8 mouse cellular contexts compared by ENCODE assay signal in genomic region chr9:35267146-35267975, GRCm38 (mm10). TPM values are rescaled to one million over a fixed set of nuclear protein-coding genes. Genes with fewer than 3 reads are reported as not detected.
DNase-seq lines count a peak whose midpoint lies in the region; ATAC-seq and TF ChIP-seq lines count a peak whose summit lies in the region.

Fam118b (minus strand) TSS chr9:35267805.
Rpusd4 (plus strand) TSS chr9:35267865.

- intact Hi-C loops in left cerebral cortex, adult 2 months (cut with DNase I): loop anchor here (2.0 kb wide), 1 partner anchor 57 kb away; the partner anchor contains the start of gene Foxred1

- H3K9me3 ChIP-seq in hindbrain, postnatal 0 days (ENCODE audit: low read length): no peaks in the 10 kb centered on the region

- under 1% methylated on average over 62 of the region's 62 CpGs for WGBS in hindbrain, postnatal 0 days

- H3K27me3 ChIP-seq in hindbrain, postnatal 0 days (ENCODE audit: insufficient read depth, low read length): no peaks in the 10 kb centered on the region

- peaks cover 1% of the 10 kb centered on the region; the same call in 1 of the 2 replicates for H3K36me3 ChIP-seq in hindbrain, postnatal 0 days (ENCODE audit: insufficient read depth, low read length)

- peak; percentile 96 for ATAC-seq in hindbrain, postnatal 0 days
- peak; percentile 90 for ATAC-seq in megakaryocyte, adult 5-6 weeks (ENCODE audit: poor library complexity, severe bottlenecking)

- H3K4me1 ChIP-seq in hindbrain, postnatal 0 days (ENCODE audit: insufficient read depth, low read length): peaks cover 6% of the 10 kb centered on the region; the same call in 1 of the 2 replicates

- peak within 1 kb of the TSS; percentile 80 for H3K4me2 ChIP-seq in hindbrain, postnatal 0 days (ENCODE audit: low read depth, low read length)

- no peak for TF ChIP-seq CTCF in hindbrain, postnatal 0 days (IDR thresholded peaks at IDR 0.05; ENCODE audit: low read depth)
- TF ChIP-seq CTCF in left cerebral cortex, adult 2 months (IDR thresholded peaks at IDR 0.05): no peak

- H3K27ac ChIP-seq in hindbrain, postnatal 0 days: peak within 1 kb of the TSS; percentile 80
- peak within 1 kb of the TSS; percentile 84 for H3K27ac ChIP-seq in left cerebral cortex, adult 2 months

- peak; percentile 92 for DNase-seq in T-cell, adult 2 months (ENCODE audit: low spot score)
- peak; percentile 91 to 94 for DNase-seq in cerebellum, postnatal 36 days
- DNase-seq in gastrocnemius, adult 18-20 months (ENCODE audit: low spot score): peak; percentile 90
- DNase-seq in hindbrain, postnatal 0 days (ENCODE audit: low spot score): peak; percentile 97
- peak; percentile 93 to 94 for DNase-seq in left cerebral cortex, adult 2 months (ENCODE audit: extremely low spot score in 1 of 2, low spot score in 2 of 2)
- peak; percentile 91 to 92 for DNase-seq in right cerebral cortex, adult 2 months (ENCODE audit: low spot score in 2 of 2)
- peak; percentile 93 for DNase-seq in urinary bladder, postnatal 14 days (ENCODE audit: low spot score)

- H3K4me3 ChIP-seq in hindbrain, postnatal 0 days (ENCODE audit: low read length): peak within 1 kb of the TSS; percentile 79
- peak within 1 kb of the TSS; percentile 91 for H3K4me3 ChIP-seq in left cerebral cortex, adult 2 months

- peak within 1 kb of the TSS; percentile 62 for H3K9ac ChIP-seq in hindbrain, postnatal 0 days (replicated peaks; ENCODE audit: low read length)

RNA-seq across cellular contexts. Expression of gene Fam118b, which starts in this region (rescaled TPM):
- total RNA-seq in gastrocnemius, adult 18-20 months (2021): 10 to 100 TPM; 22.6 to 28.3 TPM
- total RNA-seq in hindbrain, postnatal 0 days (2014; rRNA removed): 15.6 and 18.5 TPM in 2 replicates
- 34.6 and 34.7 TPM in 2 replicates for polyA plus RNA-seq in hindbrain, postnatal 0 days (2015; fragmentation: Nextera tagmentation; extraction: Ambion mirVana)
- total RNA-seq in left cerebral cortex, adult 2 months (2021): 10 to 100 TPM; 26.5 to 27.0 TPM
- total RNA-seq in megakaryocyte, adult 5-6 weeks (2015): 39.7 and 43.0 TPM in 2 replicates
- total RNA-seq in megakaryocyte, adult 5-6 weeks (2017): 17.8 and 21.1 TPM in 2 replicates

RNA-seq across cellular contexts. Expression of gene Rpusd4, which starts in this region (rescaled TPM):
- 1 to 10 TPM; 7.0 TPM for total RNA-seq in gastrocnemius, adult 18-20 months (2021)
- 7.5 and 11.3 TPM in 2 replicates for total RNA-seq in hindbrain, postnatal 0 days (2014; rRNA removed)
- 10.8 and 13.1 TPM in 2 replicates for polyA plus RNA-seq in hindbrain, postnatal 0 days (2015; fragmentation: Nextera tagmentation; extraction: Ambion mirVana)
- 10 to 100 TPM in 1 of 2 experiments, 1 to 10 TPM in 1; 8.9 to 10.0 TPM for total RNA-seq in left cerebral cortex, adult 2 months (2021)
- total RNA-seq in megakaryocyte, adult 5-6 weeks (2015): 13.0 and 16.8 TPM in 2 replicates
- total RNA-seq in megakaryocyte, adult 5-6 weeks (2017): 8.5 and 13.5 TPM in 2 replicates

Comparison
In these comparisons a context has a peak if more than half of its experiments do, and no peak if none do; other contexts are left out.
1. Peak in every context shown above with its lines: DNase-seq, ATAC-seq, H3K4me3 ChIP-seq and H3K27ac ChIP-seq.